Mouse (Mus musculus): ENCODE data around the gene Acad10.
A peak's percentile ranks its signal among the peaks of the same experiment; 100 is the strongest.
"Not testable (repeated sequence)": the region's sequence is repeated elsewhere in the genome, so short reads cannot be mapped to it uniquely, and the experiment has no call there.

The Acad10 gene

GRCm38 (mm10) chr5:121660059-121660896 is at the start of gene Acad10, which contains the start of gene Brap:
Acad10 (minus strand) TSS chr5:121660514.
Brap (plus strand) TSS chr5:121660563.
- DNase-seq (ENCODE audit: low spot score) = peak; percentile 92

GRCm38 (mm10) chr5:121704512-121705248 is 44.4 kb upstream of the Acad10 start:
- no peak for DNase-seq (ENCODE audit: low spot score)

DNA sequence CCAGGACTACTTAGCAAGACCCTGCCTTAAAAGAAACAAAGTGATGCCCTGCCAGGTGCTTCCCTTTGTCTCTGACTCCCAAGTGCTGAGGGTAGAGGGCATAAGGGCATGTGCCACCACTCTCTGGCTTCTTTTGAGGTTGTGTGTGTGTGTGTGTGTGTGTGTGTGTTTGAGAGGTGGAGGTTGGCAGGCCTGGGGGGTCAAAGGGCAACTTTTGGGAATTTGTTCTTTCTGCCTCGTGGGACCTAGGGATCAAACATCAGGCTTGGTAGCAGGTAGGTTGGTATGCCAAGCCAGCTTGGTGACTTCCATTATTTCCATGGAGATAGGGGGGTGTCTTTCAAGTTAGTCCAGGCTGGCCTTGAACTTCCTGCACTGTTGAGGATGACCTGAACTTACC is 43.0 kb upstream of the Acad10 start:
- DNase-seq (ENCODE audit: low spot score) = no peak

DNA sequence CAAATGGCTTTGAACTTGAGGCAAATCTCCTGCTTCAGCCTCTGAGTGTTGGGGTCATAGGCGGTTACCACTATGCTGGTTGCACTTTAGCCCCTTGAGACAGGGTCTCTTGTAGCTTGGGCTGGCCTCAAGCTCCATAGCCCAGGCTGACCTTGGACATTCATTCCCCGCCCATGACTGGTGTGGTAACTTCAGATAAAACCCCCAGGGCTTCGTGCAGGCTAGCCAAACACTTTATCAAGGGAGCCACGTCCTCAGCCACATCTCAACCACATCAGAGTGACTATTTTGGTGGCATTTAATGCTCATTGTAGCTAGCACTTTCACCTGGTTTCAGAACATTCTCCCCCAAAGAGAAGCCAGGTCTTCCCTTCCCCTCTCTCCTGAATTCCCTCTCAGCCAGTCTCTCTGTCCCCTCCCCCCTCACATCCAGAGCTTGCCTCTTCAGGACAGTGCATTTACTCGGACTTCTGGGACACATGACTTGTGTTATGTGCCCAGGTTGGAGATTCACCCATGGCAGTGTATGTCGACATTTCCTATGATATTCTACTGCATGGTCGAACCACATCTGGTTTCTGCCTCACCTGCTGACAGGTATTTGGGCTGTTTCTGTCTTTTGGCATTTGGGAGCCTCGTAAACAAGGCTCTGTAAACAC is 40.9 kb upstream of the Acad10 start:
- DNase-seq (ENCODE audit: low spot score) = peak; percentile 29

DNA sequence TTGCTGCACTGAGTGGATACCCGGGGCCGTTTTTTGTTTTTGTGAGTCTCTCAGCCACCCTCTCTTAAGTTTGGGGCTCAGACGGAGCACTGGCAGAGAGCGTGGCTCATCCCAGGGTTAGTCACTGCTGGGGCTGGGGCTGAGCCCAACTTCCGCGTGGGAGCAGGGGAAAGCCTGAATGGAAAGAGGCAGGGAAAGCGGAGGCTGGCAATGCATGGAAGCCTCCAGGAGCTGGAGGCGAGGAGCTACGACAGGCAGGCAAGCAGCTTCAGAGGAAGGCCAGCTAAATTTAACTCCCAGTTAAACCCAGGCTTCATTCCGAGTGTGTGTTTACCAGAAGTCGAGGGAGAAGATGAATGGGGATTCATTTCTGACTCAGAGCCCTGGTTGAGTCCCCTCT is 40.2 kb upstream of the Acad10 start:
- DNase-seq (ENCODE audit: low spot score) = peak; percentile 65

DNA sequence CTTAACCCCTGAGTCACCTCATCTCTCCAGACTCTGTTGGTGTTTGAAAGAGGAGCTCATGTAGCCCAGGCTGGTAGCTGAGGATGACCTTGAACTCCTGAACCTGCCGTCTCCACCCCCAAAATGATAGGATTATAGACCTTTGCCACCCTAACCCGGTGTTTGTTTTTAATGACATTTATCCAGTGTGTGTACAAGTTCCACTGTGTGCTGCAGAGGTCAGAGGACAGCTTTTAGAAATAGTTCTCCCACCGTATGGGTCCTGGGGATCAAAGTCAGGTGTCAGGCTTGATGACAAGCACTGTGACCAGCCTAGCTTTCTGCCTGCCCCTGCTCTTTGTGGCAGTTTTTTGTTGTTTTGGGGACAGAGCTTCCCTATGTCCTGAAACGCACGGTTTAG is 39.6 kb upstream of the Acad10 start:
- no peak for DNase-seq (ENCODE audit: low spot score)

DNA sequence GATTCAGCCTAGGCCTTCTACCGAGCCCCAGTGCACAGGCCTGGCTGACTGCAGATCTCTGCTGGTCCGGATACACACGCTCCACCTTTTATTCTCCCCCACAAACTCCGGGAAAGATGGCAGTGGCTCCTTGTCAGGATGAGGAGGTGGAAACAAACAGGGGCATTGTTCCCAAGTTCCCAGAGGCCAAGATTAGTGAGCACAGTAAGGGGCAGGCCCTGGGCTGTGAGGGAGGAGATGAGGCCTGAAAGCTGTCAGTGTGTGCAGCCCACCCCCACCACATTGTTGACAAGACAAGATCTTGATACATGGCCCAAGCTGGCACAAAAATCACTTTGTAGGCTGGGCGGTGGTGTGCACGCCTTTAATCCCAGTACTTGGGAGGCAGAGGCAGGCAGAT is 36.4 kb upstream of the Acad10 start:
- no peak for DNase-seq (ENCODE audit: low spot score)

- no peak for DNase-seq (ENCODE audit: low spot score)
These were observed 32.6 kb upstream of the Acad10 start for GRCm38 (mm10) chr5:121692897-121693296.

GRCm38 (mm10) chr5:121691436-121691835 is 31.1 kb upstream of the Acad10 start:
- not testable (repeated sequence) for DNase-seq (ENCODE audit: low spot score)

DNA sequence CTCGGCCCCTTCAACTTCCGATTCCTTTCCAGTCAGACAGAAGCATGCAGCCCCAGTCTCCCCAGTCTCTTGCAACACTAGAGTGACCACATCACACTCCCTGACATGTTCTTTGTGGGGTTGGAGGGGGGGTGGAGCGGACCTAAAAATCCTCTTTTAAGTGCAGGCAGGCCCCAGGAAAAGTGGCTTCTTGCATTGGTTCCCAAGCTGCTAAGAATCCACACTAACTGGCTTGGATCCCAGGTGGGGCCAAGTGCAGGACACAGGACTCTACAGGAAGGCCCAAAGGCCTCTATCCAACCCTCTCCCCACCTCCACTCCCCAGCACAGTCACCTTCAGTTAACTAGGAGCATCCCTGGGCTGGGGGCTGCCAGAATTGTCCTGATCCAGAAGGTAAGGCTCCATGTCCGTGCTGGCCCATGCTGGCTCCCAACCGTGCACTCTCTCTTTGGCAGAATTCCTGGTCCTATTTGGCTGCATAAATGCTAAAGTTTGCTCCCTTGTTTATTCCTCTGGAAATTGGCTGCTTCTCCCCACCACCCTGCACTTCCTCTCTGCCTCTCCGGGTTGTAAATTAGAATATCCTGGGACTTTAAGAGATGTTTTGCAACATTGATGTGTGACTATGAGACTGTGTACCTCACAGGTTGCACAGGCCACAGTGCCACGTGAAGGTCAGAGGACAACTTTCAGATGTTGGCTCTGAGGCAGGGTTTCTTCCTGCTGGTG is 30.3 kb upstream of the Acad10 start:
- peak; percentile 86 for DNase-seq (ENCODE audit: low spot score)

- no peak for DNase-seq (ENCODE audit: low spot score)
These were observed 26.0 kb upstream of the Acad10 start for GRCm38 (mm10) chr5:121686113-121686898.

DNA sequence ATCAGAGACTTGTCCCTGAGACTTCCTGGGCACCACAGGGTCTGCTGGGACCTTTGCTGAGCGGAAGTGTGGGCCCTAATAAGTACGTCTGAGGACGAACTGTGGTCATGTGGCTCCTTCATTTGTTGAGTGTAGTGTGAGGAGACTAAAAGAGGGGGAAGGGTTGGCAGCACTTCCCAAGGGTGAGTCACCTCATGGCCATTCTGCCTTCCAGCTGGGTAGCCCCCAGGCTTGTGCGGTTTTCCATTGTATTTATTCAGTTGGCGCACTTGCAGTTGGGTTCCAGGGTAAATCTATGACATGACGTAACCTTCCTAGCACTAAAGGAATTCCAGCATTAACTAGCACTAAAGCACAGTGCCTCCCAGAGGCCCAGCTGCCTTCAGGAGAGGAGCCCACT is 25.2 kb upstream of the Acad10 start:
- no peak for DNase-seq (ENCODE audit: low spot score)

DNA sequence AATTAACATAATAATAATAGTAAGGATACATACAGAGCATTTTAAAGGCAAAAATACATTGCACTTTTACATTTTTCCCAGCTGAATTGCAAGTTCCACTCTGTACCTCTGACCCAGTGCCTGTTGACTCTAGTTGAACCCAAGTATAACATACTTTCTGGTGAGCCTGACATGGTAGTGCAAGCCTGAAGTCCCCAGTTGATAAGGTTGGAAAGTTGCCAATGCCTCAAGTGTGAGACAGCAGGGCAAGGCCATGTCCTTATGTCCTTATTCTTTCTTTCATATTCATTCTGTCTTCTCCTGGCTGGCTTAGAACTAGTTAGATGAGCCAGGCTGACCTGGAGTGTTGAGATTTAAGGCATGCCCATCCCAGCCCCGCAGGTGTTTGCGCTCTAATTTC is 21.9 kb upstream of the Acad10 start:
- DNase-seq (ENCODE audit: low spot score) = peak; percentile 26

- no peak for DNase-seq (ENCODE audit: low spot score)
These were observed 10.1 kb upstream of the Acad10 start for GRCm38 (mm10) chr5:121670412-121670811.

DNA sequence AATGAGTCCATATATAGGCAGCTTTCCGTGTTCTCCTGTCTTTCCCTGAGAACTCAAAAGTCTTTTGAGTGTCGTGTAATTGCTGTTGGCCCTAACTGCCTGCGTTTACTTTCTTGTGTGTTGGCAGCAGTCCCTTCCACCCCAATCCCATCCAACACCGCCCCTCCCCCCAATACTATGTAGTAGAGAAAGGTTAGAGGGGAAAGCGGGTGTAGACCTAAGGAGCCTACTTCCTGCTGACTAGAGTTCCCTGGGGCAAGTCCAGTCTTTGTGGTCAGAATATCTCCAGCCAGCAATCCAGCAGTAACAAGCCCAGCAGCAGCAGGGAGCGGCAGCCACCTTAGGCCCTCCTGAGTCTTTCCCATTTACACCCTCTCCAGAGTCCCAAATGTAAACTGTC is 8.1 kb upstream of the Acad10 start:
- peak; percentile 18 for DNase-seq (ENCODE audit: low spot score)

- DNase-seq (ENCODE audit: low spot score) = no peak
These were observed 6.8 kb upstream of the Acad10 start for GRCm38 (mm10) chr5:121667067-121667466.

- DNase-seq (ENCODE audit: low spot score) = no peak
These were observed 4.7 kb upstream of the Acad10 start for GRCm38 (mm10) chr5:121664971-121665370.

DNA sequence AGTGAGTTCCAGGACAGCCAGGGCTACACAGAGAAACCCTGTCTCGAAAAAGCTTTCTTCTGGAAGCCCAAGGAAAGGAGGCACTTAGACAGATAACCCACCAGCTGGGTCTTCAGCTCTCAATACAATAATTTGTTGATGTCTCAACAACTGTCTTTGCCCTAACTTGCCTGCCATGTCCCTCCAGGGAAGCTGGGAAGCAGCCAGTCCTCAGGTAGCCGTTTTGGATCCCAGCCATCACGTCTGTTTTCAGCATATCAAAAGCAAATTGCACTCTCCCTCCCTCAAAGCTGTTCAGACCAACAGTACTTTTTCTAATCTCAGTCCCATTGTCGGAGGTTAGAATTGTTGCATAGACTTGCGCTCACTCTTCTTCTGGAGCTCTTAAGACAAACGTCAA is 3.8 kb upstream of the Acad10 start:
- DNase-seq (ENCODE audit: low spot score) = no peak

GRCm38 (mm10) chr5:121663456-121663855 is 3.1 kb upstream of the Acad10 start:
- no peak for DNase-seq (ENCODE audit: low spot score)

GRCm38 (mm10) chr5:121661494-121661893 is 1.2 kb upstream of the Acad10 start:
- DNase-seq (ENCODE audit: low spot score) = no peak

DNA sequence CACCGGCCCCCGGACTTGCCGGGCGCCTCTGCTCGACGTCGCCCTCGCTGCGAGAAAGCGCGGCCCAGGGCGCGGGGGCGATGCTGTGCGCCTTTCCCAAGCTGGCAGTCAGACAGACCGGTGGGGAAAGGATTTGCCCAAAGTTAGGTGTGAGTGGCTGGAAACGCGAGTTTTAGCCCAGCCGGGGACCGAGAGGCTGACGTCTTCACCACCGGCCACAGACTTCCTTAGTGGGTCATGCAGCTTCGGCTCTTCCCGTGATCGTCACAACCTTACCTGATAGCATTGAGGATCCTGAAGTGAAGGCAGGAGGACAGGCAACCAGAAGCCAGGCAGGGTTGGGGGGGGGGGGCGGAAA is 562 bp upstream of the Acad10 start:
- DNase-seq (ENCODE audit: low spot score) = peak; percentile 16

All from adipocyte (in vitro differentiated cells).